Comparison of ENCODE assay signal across 9 mouse cellular contexts in genomic region chr17:64575240-64575639, GRCm38 (mm10). TPM values are rescaled to one million over a fixed set of nuclear protein-coding genes. Genes with fewer than 3 reads are reported as not detected.
DNase-seq lines count a peak whose midpoint lies in the region; ATAC-seq and TF ChIP-seq lines count a peak whose summit lies in the region.
"Had no signal": no experiment of that assay in that cellular context is flagged by ENCODE, and none has a peak within 500 bp of the region (broad histone marks: within the 10 kb centered on the region; RNA-seq: fewer than 3 reads in every experiment).

No protein-coding gene starts in this region.

- no peak overlapping the region for H3K27ac ChIP-seq in layer of hippocampus, adult 2 months
- H3K27ac ChIP-seq in limb, embryonic 10.5 days: no peak overlapping the region
- H3K27ac ChIP-seq: lung, embryonic 15.5 days had no signal

- TF ChIP-seq CTCF in layer of hippocampus, adult 2 months (conservative IDR thresholded peaks at IDR 0.05): peak; percentile 71

- WGBS in limb, embryonic 10.5 days: 83% methylated on average over 6 of the region's 6 CpGs

- ATAC-seq in activated CD4-positive, CD25-positive, alpha-beta regulatory T cell, adult 4 months: peak; percentile 20

- no peaks in the 10 kb centered on the region for H3K9me3 ChIP-seq in limb, embryonic 10.5 days (replicated peaks)
- H3K9me3 ChIP-seq: lung, embryonic 15.5 days had no signal

- H3K27me3 ChIP-seq in limb, embryonic 10.5 days (ENCODE audit: low read depth, poor library complexity, severe bottlenecking): no peaks in the 10 kb centered on the region
- H3K27me3 ChIP-seq: lung, embryonic 15.5 days had no signal

- H3K36me3 ChIP-seq in limb, embryonic 10.5 days: no peaks in the 10 kb centered on the region
- H3K36me3 ChIP-seq: lung, embryonic 15.5 days had no signal

- DNase-seq in layer of hippocampus, adult 2 months (ENCODE audit: low spot score in 2 of 2): no peak
- DNase-seq in layer of hippocampus, postnatal 36 days: no peak
- peak; percentile 16 for DNase-seq in lung, postnatal 10 days
- peak; percentile 14 to 42 for DNase-seq in thymus, postnatal 10 days (ENCODE audit: low spot score in 2 of 2)
- no peak for DNase-seq in gastrocnemius, adult 18-20 months (ENCODE audit: low spot score)
- DNase-seq in limb, embryonic 10.5 days (ENCODE audit: low spot score): no peak
- DNase-seq in MN1 (ENCODE audit: low spot score): no peak

- H3K4me1 ChIP-seq in limb, embryonic 10.5 days: no peaks in the 10 kb centered on the region

- H3K4me3 ChIP-seq in layer of hippocampus, adult 2 months: no peak overlapping the region
- H3K4me3 ChIP-seq in limb, embryonic 10.5 days: no peak overlapping the region
- H3K4me3 ChIP-seq: lung, embryonic 15.5 days had no signal

RNA-seq across cellular contexts. Expression of gene Man2a1, which starts 25.3 kb away (rescaled TPM):
- 10 to 100 TPM; 14.6 to 16.2 TPM for total RNA-seq in layer of hippocampus, adult 2 months (2021)
- 10 to 100 TPM; 14.9 to 16.4 TPM for total RNA-seq in layer of hippocampus, postnatal 36 days (2021)
- 10 to 100 TPM; 11.8 to 13.5 TPM for polyA plus RNA-seq in activated CD4-positive, CD25-positive, alpha-beta regulatory T cell, adult 4 months (2017; shearing (Covaris generic))
- 1 to 10 TPM; 6.0 to 7.4 TPM for total RNA-seq in gastrocnemius, adult 18-20 months (2021)
- polyA plus RNA-seq in limb, embryonic 10.5 days (2016; fragmentation: Nextera tagmentation; extraction: Ambion mirVana): 5.1 and 5.7 TPM in 2 replicates

Comparison
In these comparisons a context has a peak if more than half of its experiments do, and no peak if none do; other contexts are left out.
1. DNase-seq: peak in lung, postnatal 10 days (single experiment) and thymus, postnatal 10 days (2 of 2); none in layer of hippocampus, adult 2 months (0 of 2), layer of hippocampus, postnatal 36 days (0 of 2), gastrocnemius, adult 18-20 months (single experiment), limb, embryonic 10.5 days (single experiment) and MN1 (single experiment).